Mouse (Mus musculus): ENCODE measurements around the gene Msrb3.

The Msrb3 gene

GRCm38 (mm10) chr10:120857531-120858001 is 41.3 kb downstream of the Msrb3 start:
- no peak for DNase-seq

DNA sequence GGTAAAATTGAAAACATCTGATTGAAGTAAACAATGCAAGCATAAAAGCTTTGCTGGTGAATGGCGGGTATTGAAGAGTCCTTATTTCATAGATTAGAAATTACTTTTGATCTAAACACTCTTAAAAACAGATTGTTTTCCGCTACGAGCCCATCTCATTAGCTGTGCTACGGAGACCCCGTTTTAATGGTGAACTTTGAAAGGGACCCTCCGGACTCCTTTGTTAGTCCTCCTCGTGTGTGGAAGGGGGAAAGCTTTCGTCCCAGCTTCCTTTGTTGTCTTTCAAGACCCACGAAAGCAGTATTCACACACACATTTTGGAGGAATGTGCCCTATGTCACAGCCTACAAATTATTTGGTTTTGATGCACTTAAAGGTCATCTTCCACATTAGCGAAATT is 44.6 kb downstream of the Msrb3 start:
- no peak for DNase-seq

DNA sequence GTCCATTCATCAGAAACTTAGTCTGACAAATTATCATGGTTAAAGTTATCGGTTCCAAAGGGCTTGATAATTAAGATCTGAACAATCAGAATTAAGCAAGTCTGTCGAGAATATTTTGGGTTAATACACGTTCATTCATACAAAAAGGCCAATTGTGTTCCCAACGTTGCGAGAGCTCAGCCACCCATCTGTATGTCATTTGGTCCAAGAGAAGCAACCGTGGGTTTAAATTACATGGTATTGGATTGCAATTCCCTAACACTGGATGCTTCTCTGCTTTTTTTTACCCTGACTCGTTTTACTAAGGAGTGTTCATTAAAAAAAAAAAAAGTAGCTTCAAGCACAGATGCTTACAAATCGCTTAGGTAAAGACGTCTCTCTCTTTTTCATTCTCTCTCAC is 45.1 kb downstream of the Msrb3 start:
- no peak for DNase-seq

GRCm38 (mm10) chr10:120851196-120851781 is 47.6 kb downstream of the Msrb3 start:
- DNase-seq: no peak

- no peak for DNase-seq
Measured at GRCm38 (mm10) chr10:120850391-120851195, 48.3 kb downstream of the Msrb3 start.

GRCm38 (mm10) chr10:120848677-120849076 is 50.2 kb downstream of the Msrb3 start:
- no peak for DNase-seq

- DNase-seq: no peak
Measured at GRCm38 (mm10) chr10:120847785-120848184, 51.1 kb downstream of the Msrb3 start.

DNA sequence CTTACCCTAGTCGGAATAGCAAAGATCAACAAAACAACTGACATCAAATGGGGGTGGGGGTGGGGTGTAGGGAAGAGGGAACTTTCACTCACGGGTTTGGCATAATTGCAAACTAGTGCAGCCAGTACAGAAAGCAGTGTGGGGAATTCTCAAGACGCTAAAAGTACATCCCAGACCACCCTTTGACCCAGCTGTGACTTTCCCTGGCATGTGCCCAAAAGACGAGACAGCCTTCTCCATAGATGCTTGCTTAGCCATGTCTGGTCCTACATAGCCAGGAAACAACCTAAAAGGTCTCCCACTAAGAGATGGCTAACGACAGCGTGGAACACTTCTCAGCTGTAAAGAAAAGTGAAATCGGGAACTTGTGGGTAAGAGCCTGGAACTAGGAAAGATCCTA is 58.9 kb downstream of the Msrb3 start:
- no peak for DNase-seq

- no peak for DNase-seq
Measured at GRCm38 (mm10) chr10:120834531-120834930, 64.4 kb downstream of the Msrb3 start.

- no peak for DNase-seq
Measured at GRCm38 (mm10) chr10:120833836-120834235, 65.1 kb downstream of the Msrb3 start.

DNA sequence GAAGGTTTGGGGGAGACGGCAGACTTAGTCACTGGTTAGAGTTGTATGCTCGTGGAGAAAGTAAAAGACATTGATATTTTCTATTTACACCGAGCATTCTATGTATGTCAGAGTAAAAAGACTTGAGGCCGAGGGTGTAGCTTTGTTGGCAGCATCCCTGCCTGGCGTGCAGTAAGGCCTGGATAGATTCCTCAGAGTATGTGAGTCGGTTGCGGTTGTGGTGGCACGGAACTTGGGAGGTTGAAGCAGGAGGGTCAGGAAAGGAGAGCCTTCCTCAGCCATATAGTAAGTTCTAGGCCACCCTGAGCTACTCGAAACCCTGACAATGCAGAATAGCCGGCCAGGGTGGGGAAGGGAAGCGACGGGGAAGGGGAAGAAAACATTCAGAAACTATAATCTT is 71.1 kb downstream of the Msrb3 start:
- DNase-seq: no peak

DNA sequence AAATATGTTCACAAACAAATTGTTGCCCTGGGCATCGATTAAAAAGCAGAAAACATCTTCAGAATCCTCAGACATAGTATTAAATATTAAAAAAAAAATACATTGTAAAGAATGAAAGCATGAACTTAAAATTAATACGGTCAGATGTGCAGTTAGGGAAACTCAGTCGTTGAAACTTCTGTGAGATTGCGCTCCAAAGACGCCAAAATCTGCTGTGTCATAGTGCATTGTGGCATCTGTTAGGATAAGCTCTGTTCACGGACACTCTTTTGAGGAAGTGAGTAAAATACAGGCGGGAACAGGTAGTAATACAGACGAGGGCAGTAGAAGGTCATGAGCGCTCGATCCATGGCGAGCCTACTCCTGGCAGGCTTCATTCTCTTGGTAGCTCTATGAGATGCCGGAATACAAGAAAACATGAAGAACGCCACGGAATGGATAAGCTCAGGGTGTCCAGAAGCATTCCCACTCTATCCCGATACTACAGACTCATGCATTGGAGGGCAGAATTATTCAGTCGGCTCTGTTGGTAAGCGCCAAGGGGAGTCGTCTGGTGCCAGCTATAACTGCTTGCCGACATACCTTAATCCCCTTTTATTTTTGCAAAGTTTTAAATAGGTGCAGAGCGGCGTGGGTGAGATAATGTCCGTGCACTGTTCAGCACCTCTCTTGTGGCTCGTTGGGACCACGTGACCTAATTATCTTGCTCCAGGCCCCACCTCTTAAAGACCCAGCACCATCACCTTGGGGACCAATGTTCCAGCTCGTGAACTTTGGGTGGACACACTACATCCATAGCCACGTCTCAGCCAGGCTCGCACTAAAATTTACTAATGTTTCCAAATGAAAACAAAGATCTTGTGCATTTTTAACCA is 71.9 kb downstream of the Msrb3 start:
- DNase-seq: no peak

DNA sequence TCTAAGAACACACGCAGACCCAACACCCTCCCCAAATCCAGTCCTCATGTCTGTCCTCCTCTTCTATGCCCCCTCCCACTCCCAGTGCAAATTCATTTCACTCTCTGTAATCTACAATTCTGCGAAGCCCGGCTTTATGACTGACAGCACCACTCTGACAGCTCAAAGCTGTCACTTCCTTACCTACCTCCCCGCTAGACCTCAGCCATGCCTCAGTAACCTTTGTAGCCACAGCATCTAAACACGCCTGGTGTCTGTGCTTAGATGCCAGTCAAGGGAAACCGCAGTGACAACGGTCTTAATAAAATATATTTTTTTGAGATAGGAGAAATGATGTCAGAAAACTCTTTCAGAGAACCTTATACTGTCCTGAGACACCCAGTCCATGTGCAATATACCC is 72.5 kb downstream of the Msrb3 start:
- DNase-seq: no peak

DNA sequence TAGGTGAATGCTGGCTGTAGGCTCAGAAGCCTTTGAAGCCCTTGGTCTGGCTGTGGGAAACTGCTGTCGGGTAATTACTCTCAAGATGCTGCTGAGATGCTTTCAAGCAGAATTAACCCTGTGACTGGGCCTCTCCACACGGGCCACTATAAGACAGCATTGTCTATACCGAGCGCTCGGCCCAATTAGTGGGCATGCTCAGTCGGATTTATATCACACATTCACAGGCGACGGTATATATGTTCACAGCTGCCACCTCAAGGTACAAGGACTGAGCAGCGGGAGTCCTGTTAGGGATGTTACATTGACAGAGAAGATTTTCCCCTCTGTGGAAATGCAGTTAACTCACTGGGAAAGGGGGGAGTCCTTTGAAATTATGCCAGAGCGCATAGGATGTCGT is 73.3 kb downstream of the Msrb3 start:
- no peak for DNase-seq

DNA sequence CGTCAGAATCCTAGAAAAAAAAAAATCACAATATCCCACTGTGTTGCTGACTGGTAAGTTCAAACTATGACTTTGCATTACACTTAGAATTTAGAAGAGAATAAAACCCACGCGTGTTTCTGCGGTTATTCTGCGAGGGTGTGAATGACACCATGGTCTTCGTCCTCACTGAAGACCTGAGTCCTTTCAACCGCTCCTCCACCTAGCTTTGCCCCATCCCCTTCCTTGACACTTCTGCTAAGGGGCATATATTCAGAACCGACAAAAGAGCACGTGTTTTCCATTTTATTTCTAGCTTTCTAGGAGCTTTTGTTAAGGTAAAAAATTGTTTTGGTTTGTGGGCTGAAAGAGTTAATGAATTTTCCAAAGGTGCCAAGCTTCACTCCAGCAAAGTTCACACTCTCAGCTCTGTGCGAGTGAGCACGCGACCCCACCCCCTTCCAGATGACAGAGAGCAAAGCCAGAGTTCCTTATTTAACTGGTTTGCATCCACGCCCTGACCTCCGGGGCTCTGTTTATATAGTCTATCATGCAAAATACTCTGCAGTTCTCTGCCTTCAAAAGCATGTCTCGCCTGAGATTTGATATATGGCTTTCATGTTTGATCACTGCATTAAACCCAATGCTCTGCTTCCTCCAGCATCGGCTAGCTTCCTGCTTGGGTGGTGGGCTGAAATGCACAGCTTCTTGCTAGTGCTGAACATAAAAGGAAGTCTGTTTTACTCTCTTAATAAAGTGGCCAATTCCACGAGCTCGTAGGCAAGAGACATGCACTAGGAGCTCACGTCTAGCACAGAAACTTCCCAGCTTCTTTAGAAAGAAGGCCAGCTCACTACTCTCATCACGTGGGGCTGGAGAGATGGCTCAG is 77.2 kb downstream of the Msrb3 start:
- DNase-seq: no peak

DNA sequence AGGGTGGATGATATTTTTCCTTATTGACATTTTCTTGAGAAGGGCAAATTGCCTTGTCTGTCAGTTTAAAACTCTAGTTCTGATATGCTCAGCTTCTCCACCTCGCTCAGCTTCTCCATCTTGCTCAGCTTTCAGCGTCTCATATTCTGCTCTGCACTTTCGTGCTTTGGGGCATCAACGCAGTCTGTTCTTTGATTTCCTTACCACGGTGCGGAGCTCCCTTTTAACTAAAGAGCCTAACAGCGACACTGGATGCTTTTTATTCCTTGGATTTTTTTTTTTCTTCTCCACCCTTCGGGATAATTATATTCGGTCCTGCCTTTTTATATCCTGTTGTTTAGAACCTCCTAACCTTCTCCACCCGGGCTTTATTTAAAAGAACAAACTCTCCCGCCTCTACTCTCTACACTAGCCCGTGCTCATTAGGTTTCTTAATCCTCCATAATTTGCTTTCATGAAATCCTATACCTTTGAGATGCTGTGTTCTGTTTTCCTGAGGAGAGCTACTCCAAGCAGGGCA is 78.1 kb downstream of the Msrb3 start:
- DNase-seq: no peak

GRCm38 (mm10) chr10:120815290-120815689 is 83.6 kb downstream of the Msrb3 start:
- DNase-seq: no peak

GRCm38 (mm10) chr10:120811796-120812443 is 87.0 kb downstream of the Msrb3 start:
- no peak for DNase-seq

DNA sequence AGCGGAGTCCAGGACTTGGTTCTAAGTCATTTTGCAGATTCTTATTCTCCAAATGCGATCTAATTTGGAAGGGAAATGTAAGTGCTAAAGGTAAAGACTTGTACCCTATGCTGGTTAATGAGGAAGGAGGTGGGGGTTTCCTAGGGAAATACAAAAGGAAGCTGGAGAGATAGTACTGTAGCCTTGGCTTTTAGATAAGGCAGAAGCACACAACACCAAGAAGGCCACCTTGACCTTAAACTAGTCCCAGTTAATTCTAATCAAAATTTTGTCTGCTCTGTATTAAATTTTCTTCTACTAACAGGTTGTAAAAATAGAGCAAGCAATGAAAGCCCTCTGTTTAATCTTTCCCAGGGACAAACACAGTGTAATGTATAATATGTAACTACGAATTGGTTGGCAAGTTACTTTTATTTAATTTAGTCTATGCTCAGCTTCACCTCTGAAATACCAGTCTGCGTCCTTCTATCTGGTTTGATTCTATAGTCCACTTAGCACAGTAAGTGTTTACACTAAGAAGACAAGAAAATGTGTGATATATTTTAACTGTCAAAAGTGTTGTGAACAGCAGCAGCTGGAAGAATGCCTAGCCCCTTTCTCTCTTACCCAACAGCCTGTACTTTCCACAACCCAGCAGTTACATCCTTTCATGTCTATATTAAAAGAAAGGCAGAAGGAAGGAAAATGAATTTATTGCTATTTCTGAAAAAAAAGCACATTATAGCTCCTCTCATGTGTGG is 87.9 kb downstream of the Msrb3 start:
- no peak for DNase-seq

DNA sequence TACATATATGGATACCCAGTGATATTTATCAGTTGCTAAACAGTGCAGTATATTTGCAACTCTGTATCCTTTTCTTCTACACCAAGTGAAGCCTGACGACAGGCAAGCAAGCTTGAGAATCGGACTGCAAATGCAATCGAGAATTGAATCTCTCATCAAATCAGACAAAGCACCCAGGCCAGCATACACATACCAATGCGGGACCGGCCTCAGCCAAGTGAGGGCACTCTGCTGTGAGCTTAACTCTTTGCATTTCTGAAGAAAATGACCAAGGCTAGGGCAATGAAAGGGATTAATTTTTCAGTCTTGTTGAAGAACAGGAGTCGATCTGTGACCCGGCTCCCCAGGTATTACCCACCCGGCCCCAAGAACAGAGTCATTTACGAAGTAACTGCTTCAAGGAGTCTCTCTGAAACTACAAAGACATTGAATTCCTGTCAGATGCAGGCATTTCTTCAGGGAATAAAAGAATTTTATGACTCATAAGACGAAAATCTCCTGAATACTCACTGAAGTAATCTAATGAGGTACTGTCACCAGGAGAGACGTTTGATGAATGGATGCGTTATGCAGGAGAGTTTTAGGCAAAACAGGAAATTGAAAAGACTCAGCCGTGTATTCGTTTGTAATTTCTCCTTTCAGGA is 88.7 kb downstream of the Msrb3 start:
- no peak for DNase-seq

DNA sequence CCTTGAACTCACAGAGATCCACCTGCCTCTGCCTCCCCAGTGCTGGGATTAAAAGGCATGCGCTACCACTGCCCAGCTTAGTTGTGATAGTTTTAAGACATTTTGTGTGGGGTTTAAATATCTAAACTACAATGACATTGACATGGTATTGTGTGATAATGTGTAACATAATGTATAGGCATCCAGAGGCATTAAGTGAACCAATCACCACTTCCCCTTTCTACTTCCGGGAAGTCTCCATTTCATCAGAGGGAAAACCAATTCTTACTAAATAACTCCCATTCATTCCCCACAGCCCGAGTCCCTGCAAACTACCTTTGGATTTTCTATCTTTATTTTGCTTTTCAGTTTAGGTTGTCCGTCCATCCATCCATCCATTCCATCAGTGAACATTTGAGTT is 90.7 kb downstream of the Msrb3 start:
- DNase-seq: no peak
